Comparison of ENCODE assay signal across 9 mouse cellular contexts in the genomic region with DNA sequence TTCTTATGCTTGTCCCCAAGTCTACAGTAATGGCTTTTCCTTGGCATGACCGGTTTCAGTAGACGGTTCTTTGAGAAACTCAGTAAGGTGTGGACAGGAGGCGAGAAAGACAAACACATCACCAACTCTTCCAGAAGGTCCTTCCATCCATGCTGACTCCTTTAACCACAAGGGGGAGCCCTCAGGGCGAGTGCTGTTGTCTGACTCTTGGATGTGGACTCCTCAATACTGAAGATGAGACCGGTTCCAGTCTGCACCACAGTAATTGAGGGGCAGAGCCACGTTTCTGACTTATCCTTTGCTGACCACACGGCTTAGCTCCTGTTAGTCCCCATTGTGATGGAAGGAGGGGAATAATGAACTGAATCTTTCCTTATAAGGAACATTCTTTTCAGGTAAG. TPM values are rescaled to one million over a fixed set of nuclear protein-coding genes. Genes with fewer than 3 reads are reported as not detected.
DNase-seq lines count a peak whose midpoint lies in the region; ATAC-seq lines count a peak whose summit lies in the region.
"Had no signal": no experiment of that assay in that cellular context is flagged by ENCODE, and none has a peak within 500 bp of the region (broad histone marks: within the 10 kb centered on the region; RNA-seq: fewer than 3 reads in every experiment).

No protein-coding gene starts in this region.

- H3K4me3 ChIP-seq in forebrain, embryonic 11.5 days (ENCODE audit: low read depth, low read length) = no peak overlapping the region
- H3K4me3 ChIP-seq in forebrain, embryonic 16.5 days (replicated peaks; ENCODE audit: low read length) = no peak overlapping the region
- H3K4me3 ChIP-seq: limb, embryonic 15.5 days had no signal

- no peaks in the 10 kb centered on the region for H3K36me3 ChIP-seq in forebrain, embryonic 11.5 days (ENCODE audit: control insufficient read depth, insufficient read depth, low read length)
- no peaks in the 10 kb centered on the region for H3K36me3 ChIP-seq in forebrain, embryonic 16.5 days (ENCODE audit: control insufficient read depth, insufficient read depth)
- H3K36me3 ChIP-seq: limb, embryonic 15.5 days had no signal

- DNase-seq in forebrain, embryonic 11.5 days (ENCODE audit: low spot score) = peak; percentile 64
- DNase-seq in ZHBTc4 (ENCODE audit: low read depth, low spot score) = peak; percentile 81
- DNase-seq in cerebellum, postnatal 25 days = peak; percentile 51 to 76
- DNase-seq in layer of hippocampus, adult 11-12 months (ENCODE audit: low spot score) = peak; percentile 80
- DNase-seq in lung, postnatal 4 days = peak; percentile 62 to 81
- DNase-seq in spleen, postnatal 14 days (ENCODE audit: low spot score in 2 of 2) = peak; percentile 12 to 40

- no peaks in the 10 kb centered on the region for H3K4me1 ChIP-seq in forebrain, embryonic 11.5 days (replicated peaks; ENCODE audit: control insufficient read depth, insufficient read depth, low read length)
- H3K4me1 ChIP-seq in forebrain, embryonic 16.5 days (replicated peaks; ENCODE audit: control insufficient read depth, insufficient read depth, low read length) = peaks cover 11% of the 10 kb centered on the region

- 0 out of 2 replicates have a peak, but pooled peaks have one; percentile 51 for ATAC-seq in forebrain, embryonic 11.5 days (replicated peaks; ENCODE audit: low FRiP score)
- no peak for ATAC-seq in forebrain, embryonic 16.5 days
- peak; percentile 55; the same call in 1 of the 2 replicates for ATAC-seq in granulocyte monocyte progenitor cell, adult 5-6 weeks (replicated peaks; ENCODE audit: poor library complexity, severe bottlenecking)

- no peak overlapping the region for H3K9ac ChIP-seq in forebrain, embryonic 11.5 days (ENCODE audit: low read length)
- no peak overlapping the region for H3K9ac ChIP-seq in forebrain, embryonic 16.5 days (replicated peaks; ENCODE audit: low read depth, low read length)
- H3K9ac ChIP-seq: limb, embryonic 15.5 days had no signal

- WGBS in forebrain, embryonic 11.5 days = 50% methylated on average over 7 of the region's 7 CpGs
- WGBS in forebrain, embryonic 16.5 days = 51% methylated on average over 7 of the region's 7 CpGs

- no peak overlapping the region for H3K4me2 ChIP-seq in forebrain, embryonic 11.5 days (ENCODE audit: low read depth, low read length, severe bottlenecking)
- H3K4me2 ChIP-seq in forebrain, embryonic 16.5 days (ENCODE audit: low read length) = no peak overlapping the region
- H3K4me2 ChIP-seq: limb, embryonic 15.5 days had no signal

- no peaks in the 10 kb centered on the region for H3K9me3 ChIP-seq in forebrain, embryonic 11.5 days (ENCODE audit: control insufficient read depth, low read length)
- no peaks in the 10 kb centered on the region for H3K9me3 ChIP-seq in forebrain, embryonic 16.5 days (ENCODE audit: control insufficient read depth, low read length)
- H3K9me3 ChIP-seq: limb, embryonic 15.5 days had no signal

- H3K27me3 ChIP-seq in forebrain, embryonic 11.5 days (ENCODE audit: control insufficient read depth, insufficient read depth, low read length) = no peaks in the 10 kb centered on the region
- no peaks in the 10 kb centered on the region for H3K27me3 ChIP-seq in forebrain, embryonic 16.5 days (replicated peaks; ENCODE audit: control insufficient read depth, insufficient read depth, low read length)
- H3K27me3 ChIP-seq: limb, embryonic 15.5 days had no signal

- H3K27ac ChIP-seq in forebrain, embryonic 11.5 days (ENCODE audit: low read depth, low read length) = no peak overlapping the region
- no peak overlapping the region for H3K27ac ChIP-seq in forebrain, embryonic 16.5 days (ENCODE audit: low read length)
- H3K27ac ChIP-seq: limb, embryonic 15.5 days had no signal

RNA-seq across cellular contexts. Expression of gene Fam198b, which starts 1.2 kb away (rescaled TPM):
- polyA plus RNA-seq in forebrain, embryonic 11.5 days (2014; fragmentation: Nextera tagmentation; extraction: Ambion mirVana) = 1.1 and 1.7 TPM in 2 replicates
- polyA plus RNA-seq in forebrain, embryonic 16.5 days (2015; fragmentation: Nextera tagmentation; extraction: Ambion mirVana) = 1.4 and 2.1 TPM in 2 replicates
- total RNA-seq in granulocyte monocyte progenitor cell, adult 5-6 weeks (2014; fragmentation: Nextera tagmentation) = 0.13 and 0.24 TPM in 2 replicates
- 0.04 and 0.05 TPM in 2 replicates for total RNA-seq in granulocyte monocyte progenitor cell, adult 5-6 weeks (2017)

RNA-seq across cellular contexts. Expression of gene Tmem144, which starts 30.5 kb away (rescaled TPM):
- polyA plus RNA-seq in forebrain, embryonic 11.5 days (2014; fragmentation: Nextera tagmentation; extraction: Ambion mirVana) = 3.5 and 4.2 TPM in 2 replicates
- 1.9 and 2.0 TPM in 2 replicates for polyA plus RNA-seq in forebrain, embryonic 16.5 days (2015; fragmentation: Nextera tagmentation; extraction: Ambion mirVana)
- total RNA-seq in granulocyte monocyte progenitor cell, adult 5-6 weeks (2014; fragmentation: Nextera tagmentation) = 2.8 and 3.0 TPM in 2 replicates
- total RNA-seq in granulocyte monocyte progenitor cell, adult 5-6 weeks (2017) = 2.7 and 2.8 TPM in 2 replicates

Comparison
In these comparisons a context has a peak if more than half of its experiments do, and no peak if none do; other contexts are left out.
1. DNase-seq: peak in every context shown above with its lines; median percentile 81 in ZHBTc4; 80 in layer of hippocampus, adult 11-12 months; 72 in lung, postnatal 4 days; 64 in forebrain, embryonic 11.5 days; 64 in cerebellum, postnatal 25 days; 26 in spleen, postnatal 14 days.